Mouse (Mus musculus): ENCODE data around the gene Parva.

DNA sequence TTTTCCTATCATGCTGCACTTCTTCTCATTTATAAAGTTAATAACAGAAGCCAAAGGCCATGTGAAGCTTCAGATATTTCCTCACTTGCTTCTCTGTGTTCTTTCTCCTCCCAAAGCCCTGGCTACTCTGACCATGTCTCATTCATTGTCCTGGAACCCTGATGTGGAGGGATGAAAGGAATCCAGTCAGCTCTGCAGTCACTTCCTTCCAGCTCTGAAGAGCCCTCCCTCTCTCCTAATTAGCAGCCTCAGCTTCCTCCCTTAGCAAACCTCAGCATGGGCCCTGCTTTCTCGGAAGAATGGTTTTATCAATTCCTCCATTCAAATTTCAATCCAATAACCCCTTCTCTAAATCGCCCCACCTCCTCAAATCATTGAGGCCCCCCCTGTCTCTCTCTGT lies 56.1 kb downstream of the Parva start:
- TF ChIP-seq CTCF (conservative IDR thresholded peaks at IDR 0.05; ENCODE audit: insufficient read depth, insufficient read length, low read depth, low read length) (no peak), POLR2A (IDR thresholded peaks at IDR 0.05; ENCODE audit: low read depth, low read length) (no peak)
